Mouse (Mus musculus): ENCODE measurements around the gene Dtl.

DNA sequence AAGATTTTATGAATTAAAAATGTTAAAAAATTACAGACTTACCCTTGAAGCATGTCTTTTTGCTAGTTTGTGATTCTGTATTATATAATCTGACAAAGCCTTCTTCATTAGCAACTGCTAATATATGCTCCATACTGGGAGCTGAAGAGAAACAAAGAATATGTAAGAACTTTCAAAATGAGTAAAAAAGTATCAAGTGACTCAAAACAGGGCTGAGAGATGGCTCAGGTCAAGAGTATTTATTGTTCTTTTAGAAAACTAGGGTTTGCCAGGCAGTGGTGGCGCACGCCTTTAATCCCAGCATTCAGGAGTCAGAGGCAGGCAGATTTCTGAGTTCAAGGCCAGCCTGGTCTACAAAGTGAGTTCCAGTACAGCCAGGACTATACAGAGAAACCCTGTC lies 5.7 kb downstream of the Dtl start:
- no peak for TF ChIP-seq POLR2A (IDR thresholded peaks at IDR 0.05; ENCODE audit: borderline replicate concordance, extremely low read depth, low read depth, low read length)
- no peak for TF ChIP-seq CTCF (IDR thresholded peaks at IDR 0.05; ENCODE audit: insufficient read depth, low read length)
